Mouse (Mus musculus) embryonic facial prominence, embryonic 14.5 days (tissue): Measurements from ENCODE around the gene Ctbp2. TPM values are rescaled to one million over a fixed set of nuclear protein-coding genes. Genes with fewer than 3 reads are reported as not detected.

ENCODE experiments used
- ATAC-seq: fragments of 200-750 bp; cut with Nextera tagmentation; 2 replicates; pipeline ENCODE4 v1.8.0; 2017; ENCODE audit warnings: low read depth, moderate number of reproducible peaks, moderate TSS enrichment
- DNase-seq: peaks from one replicate; pipeline ENCODE4 v3.0.0-alpha.2; 2015; ENCODE audit warnings: low spot score
- H3K27ac ChIP-seq: fragments of 300-500 bp; sonication (generic); replicated peaks from 2 replicates; pipeline ENCODE4 v1.5.1; 2014; ENCODE audit warnings: low read depth, mild to moderate bottlenecking, low read length, moderate library complexity
- H3K27me3 ChIP-seq: fragments of 300-500 bp; sonication (generic); replicated peaks from 2 replicates; pipeline ENCODE4 v1.6.1; 2014; ENCODE audit warnings: low read length; ENCODE audit not compliant: control insufficient read depth, insufficient read depth
- H3K36me3 ChIP-seq: fragments of 300-500 bp; sonication (generic); 2 replicates; pipeline ENCODE4 v1.6.1; 2014; ENCODE audit warnings: low read length, mixed read lengths; ENCODE audit not compliant: control insufficient read depth, insufficient read depth
- H3K4me1 ChIP-seq: fragments of 300-500 bp; sonication (generic); 2 replicates; pipeline ENCODE4 v1.6.1; 2014; ENCODE audit warnings: antibody characterized with exemption, low read length; ENCODE audit not compliant: control insufficient read depth, insufficient read depth
- H3K4me2 ChIP-seq: fragments of 300-500 bp; sonication (generic); 2 replicates; pipeline ENCODE4 v1.6.1; 2014; ENCODE audit warnings: low read depth, mild to moderate bottlenecking, low read length, moderate library complexity, mixed read lengths
- H3K4me3 ChIP-seq: fragments of 300-500 bp; sonication (generic); 2 replicates; pipeline ENCODE4 v1.5.1; 2014; ENCODE audit warnings: low read depth, mild to moderate bottlenecking, low read length
- H3K9ac ChIP-seq: fragments of 300-500 bp; sonication (generic); 2 replicates; pipeline ENCODE4 v1.6.1; 2014; ENCODE audit warnings: low read depth, mild to moderate bottlenecking, low read length, moderate library complexity, mixed read lengths
- H3K9me3 ChIP-seq: fragments of 300-500 bp; sonication (generic); 2 replicates; pipeline ENCODE4 v1.6.1; 2016; ENCODE audit warnings: low read length; ENCODE audit not compliant: control insufficient read depth
- WGBS: fragments of 180-500 bp; shearing (Covaris S2); extraction: QIAGEN DNeasy Blood & Tissue Kit; methylation state at CpG from one replicate; pipeline ENCODE4 v1.1.7; 2014; 5-methylcytosine and 5-hydroxymethylcytosine counted together
- polyA plus RNA-seq: library from polyadenylated mRNA; unstranded; fragments of >200 nt; fragmentation: Nextera tagmentation; extraction: Ambion mirVana; gene quantifications from 2 replicates; pipeline ENCODE4 v1.2.1, GENCODE M21; 2014

The Ctbp2 gene
- polyA plus RNA-seq, 1 experiment from 2014 or later, result 63.0 TPM

- DNase-seq (no peak), ATAC-seq (no peak)
- Histone ChIP-seq H3K4me2 (peak overlapping the region; percentile 25; the same call in 1 of the 2 replicates), H3K27me3 (no peaks in the 10 kb centered on the region), H3K9me3 (no peaks in the 10 kb centered on the region), H3K9ac (0 out of 2 replicates have a peak overlapping the region, but pooled peaks have one; percentile 40), H3K27ac (peak overlapping the region; percentile 68), H3K4me3 (no peak overlapping the region), H3K4me1 (peaks cover 24% of the 10 kb centered on the region), H3K36me3 (0 out of 2 replicates have a peak, but pooled peaks cover 3% of the 10 kb centered on the region)
- 57% methylated on average over 4 of the region's 4 CpGs for WGBS
Observed at GRCm38 (mm10) chr7:133088411-133088810, 35.7 kb downstream of the Ctbp2 start.

GRCm38 (mm10) chr7:133085408-133085807 lies 38.7 kb downstream of the Ctbp2 start:
- no peak overlapping the region for H3K4me2 ChIP-seq
- H3K4me3 ChIP-seq, result no peak overlapping the region
- H3K9me3 ChIP-seq, result no peaks in the 10 kb centered on the region
- H3K27ac ChIP-seq, result no peak overlapping the region
- H3K4me1 ChIP-seq, result peaks cover 22% of the 10 kb centered on the region
- H3K27me3 ChIP-seq, result no peaks in the 10 kb centered on the region
- 90% methylated on average over 3 of the region's 3 CpGs for WGBS
- DNase-seq (no peak), ATAC-seq (no peak)
- H3K36me3 ChIP-seq, result peaks cover 3% of the 10 kb centered on the region
- no peak overlapping the region for H3K9ac ChIP-seq

- peaks cover 8% of the 10 kb centered on the region for H3K36me3 ChIP-seq
- ATAC-seq, result no peak
- H3K27me3 ChIP-seq, result no peaks in the 10 kb centered on the region
- H3K4me2 ChIP-seq, result no peak overlapping the region
- no peak overlapping the region for H3K9ac ChIP-seq
- no peaks in the 10 kb centered on the region for H3K9me3 ChIP-seq
- 84% methylated on average over 13 of the region's 13 CpGs for WGBS
- no peak overlapping the region for H3K27ac ChIP-seq
- H3K4me1 ChIP-seq, result peaks cover 10% of the 10 kb centered on the region; the same call in 1 of the 2 replicates
- H3K4me3 ChIP-seq, result no peak overlapping the region
- DNase-seq, result no peak
Observed at GRCm38 (mm10) chr7:133083936-133084614, 40.1 kb downstream of the Ctbp2 start.

- ATAC-seq, result no peak
- no peaks in the 10 kb centered on the region for H3K9me3 ChIP-seq
- no peaks in the 10 kb centered on the region for H3K27me3 ChIP-seq
- 82% methylated on average over 1 of the region's 1 CpGs for WGBS
- H3K9ac ChIP-seq, result no peak overlapping the region
- H3K4me3 ChIP-seq, result no peak overlapping the region
- H3K4me1 ChIP-seq, result no peaks in the 10 kb centered on the region
- H3K27ac ChIP-seq, result no peak overlapping the region
- peaks cover 16% of the 10 kb centered on the region for H3K36me3 ChIP-seq
- no peak for DNase-seq
- no peak overlapping the region for H3K4me2 ChIP-seq
Observed at GRCm38 (mm10) chr7:133078929-133079328, 45.2 kb downstream of the Ctbp2 start.

- no peak overlapping the region for H3K27ac ChIP-seq
- H3K9ac ChIP-seq, result no peak overlapping the region
- H3K36me3 ChIP-seq, result peaks cover 14% of the 10 kb centered on the region; the same call in 1 of the 2 replicates
- H3K9me3 ChIP-seq, result no peaks in the 10 kb centered on the region
- H3K4me2 ChIP-seq, result no peak overlapping the region
- H3K4me3 ChIP-seq, result no peak overlapping the region
- H3K4me1 ChIP-seq, result no peaks in the 10 kb centered on the region; the same call in 1 of the 2 replicates
- DNase-seq (peak; percentile 32), ATAC-seq (no peak)
- H3K27me3 ChIP-seq, result no peaks in the 10 kb centered on the region
- 56% methylated on average over 10 of the region's 10 CpGs for WGBS
Observed at GRCm38 (mm10) chr7:133074462-133075133, 49.6 kb downstream of the Ctbp2 start.

GRCm38 (mm10) chr7:133073147-133073651 lies 51.0 kb downstream of the Ctbp2 start:
- ATAC-seq (no peak), DNase-seq (no peak)
- Histone ChIP-seq H3K4me3 (no peak overlapping the region), H3K9ac (no peak overlapping the region), H3K9me3 (no peaks in the 10 kb centered on the region), H3K27me3 (no peaks in the 10 kb centered on the region), H3K36me3 (peaks cover 20% of the 10 kb centered on the region; the same call in 1 of the 2 replicates), H3K4me1 (no peaks in the 10 kb centered on the region; the same call in 1 of the 2 replicates), H3K4me2 (no peak overlapping the region), H3K27ac (no peak overlapping the region)
- 74% methylated on average over 9 of the region's 9 CpGs for WGBS

- H3K9ac ChIP-seq, result no peak overlapping the region
- H3K9me3 ChIP-seq, result no peaks in the 10 kb centered on the region
- H3K4me3 ChIP-seq, result no peak overlapping the region
- peaks cover 15% of the 10 kb centered on the region for H3K36me3 ChIP-seq
- DNase-seq (peak; percentile 27), ATAC-seq (0 out of 2 replicates have a peak, but pooled peaks have one; percentile 17)
- H3K4me2 ChIP-seq, result no peak overlapping the region
- H3K27ac ChIP-seq, result no peak overlapping the region
- no peaks in the 10 kb centered on the region for H3K27me3 ChIP-seq
- WGBS, result 67% methylated on average over 4 of the region's 4 CpGs
- no peaks in the 10 kb centered on the region; the same call in 1 of the 2 replicates for H3K4me1 ChIP-seq
Observed at GRCm38 (mm10) chr7:133072535-133072934, 51.6 kb downstream of the Ctbp2 start.

- DNase-seq (peak; percentile 12), ATAC-seq (peak; percentile 20; the same call in 1 of the 2 replicates)
- H3K9me3 ChIP-seq, result no peaks in the 10 kb centered on the region
- no peak overlapping the region for H3K9ac ChIP-seq
- H3K4me1 ChIP-seq, result no peaks in the 10 kb centered on the region; the same call in 1 of the 2 replicates
- H3K4me2 ChIP-seq, result no peak overlapping the region
- H3K27me3 ChIP-seq, result no peaks in the 10 kb centered on the region
- WGBS, result 65% methylated on average over 6 of the region's 7 CpGs
- no peak overlapping the region for H3K4me3 ChIP-seq
- H3K27ac ChIP-seq, result 0 out of 2 replicates have a peak overlapping the region, but pooled peaks have one; percentile 9
- H3K36me3 ChIP-seq, result peaks cover 10% of the 10 kb centered on the region
Observed at GRCm38 (mm10) chr7:133067321-133067841, 56.8 kb downstream of the Ctbp2 start.
